In genomic region chr10:80115290-80115943, GRCm38 (mm10) we compare ENCODE assay signal across 8 mouse cellular contexts. TPM values are rescaled to one million over a fixed set of nuclear protein-coding genes. Genes with fewer than 3 reads are reported as not detected.
DNase-seq lines count a peak whose midpoint lies in the region; ATAC-seq lines count a peak whose summit lies in the region.

TSS of gene Stk11 (plus strand) at chr10:80115803.

- ATAC-seq in megakaryocyte progenitor cell, adult 5-6 weeks (replicated peaks; ENCODE audit: poor library complexity), result peak; percentile 78

- DNase-seq in adipocyte (ENCODE audit: low spot score), result peak; percentile 100
- DNase-seq in embryo, embryonic 10 days (ENCODE audit: low spot score), result peak; percentile 100
- DNase-seq in gastrocnemius, postnatal 10 days, result peak; percentile 98
- DNase-seq in induced T-regulatory cell, adult 2 months (ENCODE audit: low read depth), result peak; percentile 100
- DNase-seq in left cerebral cortex, adult 9 months (ENCODE audit: low spot score in 2 of 2), result peak; percentile 100
- peak; percentile 100 for DNase-seq in right cerebral cortex, postnatal 14 days
- DNase-seq in urinary bladder, postnatal 36 days (ENCODE audit: low spot score in 2 of 2), result peak; percentile 98 to 99

RNA-seq across cellular contexts. Expression of gene Stk11, which starts in this region (rescaled TPM):
- total RNA-seq in gastrocnemius, postnatal 10 days (2021), result 100 to 1,000 TPM; 105 to 110 TPM
- 71.7 and 81.1 TPM in 2 replicates for total RNA-seq in megakaryocyte progenitor cell, adult 5-6 weeks (2015)
- 159 and 172 TPM in 2 replicates for total RNA-seq in megakaryocyte progenitor cell, adult 5-6 weeks (2017)

Comparison
In these comparisons a context has a peak if more than half of its experiments do, and no peak if none do; other contexts are left out.
1. Peak in every context shown above with its lines: DNase-seq and ATAC-seq.